Mouse (Mus musculus) forebrain, embryonic 10.5 days (tissue): Measurements from ENCODE around the gene Fibp. TPM values are rescaled to one million over a fixed set of nuclear protein-coding genes. Genes with fewer than 3 reads are reported as not detected.

Experiments
- DNase-seq: peaks from one replicate; pipeline ENCODE4 v3.0.0-alpha.2; 2017; ENCODE audit warnings: low spot score; ENCODE audit errors: extremely low spot score
- H3K27ac ChIP-seq: fragments of 300-500 bp; sonication (generic); 2 replicates; pipeline ENCODE4 v1.5.1; 2016; ENCODE audit warnings: mild to moderate bottlenecking
- H3K27me3 ChIP-seq: fragments of 300-500 bp; sonication (generic); 2 replicates; pipeline ENCODE4 v1.6.1; 2016; ENCODE audit warnings: mild to moderate bottlenecking; ENCODE audit not compliant: poor library complexity, severe bottlenecking
- H3K36me3 ChIP-seq: fragments of 300-500 bp; sonication (generic); replicated peaks from 2 replicates; pipeline ENCODE4 v1.6.1; 2016; ENCODE audit warnings: mild to moderate bottlenecking, moderate library complexity
- H3K4me1 ChIP-seq: fragments of 300-500 bp; sonication (generic); 2 replicates; pipeline ENCODE4 v1.6.1; 2016
- H3K4me3 ChIP-seq: fragments of 300-500 bp; sonication (generic); 2 replicates; pipeline ENCODE4 v1.5.1; 2016; ENCODE audit warnings: mild to moderate bottlenecking, moderate library complexity
- H3K9me3 ChIP-seq: fragments of 300-500 bp; sonication (generic); 2 replicates; pipeline ENCODE4 v1.6.1; 2016; ENCODE audit warnings: mild to moderate bottlenecking, moderate library complexity
- WGBS: fragments of 180-500 bp; shearing (Covaris S2); methylation state at CpG from one replicate; pipeline ENCODE4 v1.1.7; 2016; 5-methylcytosine and 5-hydroxymethylcytosine counted together
- polyA plus RNA-seq: library from polyadenylated mRNA; unstranded; fragments of >200 nt; fragmentation: Nextera tagmentation; extraction: Ambion mirVana; gene quantifications from 2 replicates; pipeline ENCODE4 v1.2.1, GENCODE M21; 2016

The Fibp gene
- 93.1 TPM in 2 replicates for polyA plus RNA-seq

DNA sequence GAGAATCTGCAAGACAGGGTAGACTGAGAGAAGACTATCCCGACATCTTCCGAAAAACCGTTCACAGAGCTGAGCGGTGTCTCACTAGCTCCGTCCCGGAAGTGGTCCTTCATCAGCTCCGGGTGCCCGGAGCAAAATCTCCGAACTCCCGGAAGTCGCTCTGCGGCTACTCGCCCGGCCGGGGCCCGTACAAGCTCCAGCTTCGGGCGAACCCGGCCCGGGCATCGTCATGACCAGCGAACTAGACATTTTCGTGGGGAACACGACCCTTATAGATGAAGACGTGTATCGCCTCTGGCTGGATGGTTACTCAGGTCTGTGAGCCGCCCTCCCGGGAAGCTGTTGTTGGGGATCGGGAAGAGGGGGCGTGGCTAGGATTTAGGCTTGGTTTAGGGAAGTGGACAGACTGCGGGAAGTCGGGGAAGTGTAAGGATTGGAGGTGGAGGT lies at the start of gene Fibp:
Gene Fibp, plus strand, starts transcription at position 151 of the 447 bp plus-strand sequence.
- peaks cover 56% of the 10 kb centered on the region for H3K4me1 ChIP-seq
- H3K27ac ChIP-seq = peak within 1 kb of the TSS; percentile 90
- peak; percentile 92 for DNase-seq
- H3K36me3 ChIP-seq = peaks cover 35% of the 10 kb centered on the region
- H3K9me3 ChIP-seq = no peaks in the 10 kb centered on the region
- H3K27me3 ChIP-seq = peaks cover 19% of the 10 kb centered on the region
- peak within 1 kb of the TSS; percentile 86 for H3K4me3 ChIP-seq
- WGBS = under 1% methylated on average over 32 of the region's 32 CpGs

GRCm38 (mm10) chr19:5410641-5411040 lies 49.8 kb upstream of the Fibp start:
- H3K4me3 ChIP-seq = no peak overlapping the region
- peaks cover 20% of the 10 kb centered on the region for H3K4me1 ChIP-seq
- no peak overlapping the region for H3K27ac ChIP-seq
- H3K27me3 ChIP-seq = no peaks in the 10 kb centered on the region
- H3K9me3 ChIP-seq = no peaks in the 10 kb centered on the region
- 83% methylated on average over 5 of the region's 5 CpGs for WGBS
- DNase-seq = no peak
- no peaks in the 10 kb centered on the region for H3K36me3 ChIP-seq

DNA sequence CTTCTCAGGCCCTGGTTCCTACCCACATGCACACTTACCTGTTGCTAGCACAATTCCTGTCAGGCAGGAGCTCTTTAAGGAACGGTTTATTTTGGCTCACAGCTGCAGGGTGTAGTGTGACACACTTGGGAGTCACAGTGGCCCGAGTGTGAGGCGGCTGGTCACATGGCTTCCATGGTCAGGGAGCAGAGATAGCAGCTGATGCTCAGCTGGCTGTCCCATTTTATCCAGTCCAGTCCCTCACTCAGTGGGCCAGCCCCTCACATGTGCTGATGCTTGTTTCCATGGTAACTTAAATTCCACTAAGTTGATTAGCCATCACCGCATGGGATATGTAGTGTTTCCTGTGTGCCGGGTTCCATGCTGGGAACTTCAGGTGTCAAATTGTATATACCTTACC lies 48.5 kb upstream of the Fibp start:
- Histone ChIP-seq H3K4me3 (no peak overlapping the region), H3K27me3 (no peaks in the 10 kb centered on the region), H3K27ac (no peak overlapping the region), H3K4me1 (peaks cover 15% of the 10 kb centered on the region), H3K9me3 (no peaks in the 10 kb centered on the region), H3K36me3 (no peaks in the 10 kb centered on the region; the same call in 1 of the 2 replicates)
- WGBS = 78% methylated on average over 5 of the region's 5 CpGs
- DNase-seq = no peak

- Histone ChIP-seq H3K27ac (no peak overlapping the region), H3K4me3 (peak overlapping the region; percentile 12; the same call in 1 of the 2 replicates), H3K27me3 (no peaks in the 10 kb centered on the region), H3K4me1 (peaks cover 3% of the 10 kb centered on the region; the same call in 1 of the 2 replicates), H3K9me3 (no peaks in the 10 kb centered on the region), H3K36me3 (peaks cover 13% of the 10 kb centered on the region)
- WGBS = 82% methylated on average over 4 of the region's 4 CpGs
- no peak for DNase-seq
Observed at GRCm38 (mm10) chr19:5413840-5414239, 46.6 kb upstream of the Fibp start.

GRCm38 (mm10) chr19:5414534-5414957 lies 45.9 kb upstream of the Fibp start:
- no peaks in the 10 kb centered on the region for H3K9me3 ChIP-seq
- no peak overlapping the region for H3K27ac ChIP-seq
- no peaks in the 10 kb centered on the region for H3K27me3 ChIP-seq
- no peak overlapping the region for H3K4me3 ChIP-seq
- peaks cover 3% of the 10 kb centered on the region; the same call in 1 of the 2 replicates for H3K4me1 ChIP-seq
- WGBS = 71% methylated on average over 2 of the region's 2 CpGs
- H3K36me3 ChIP-seq = peaks cover 15% of the 10 kb centered on the region
- no peak for DNase-seq

DNA sequence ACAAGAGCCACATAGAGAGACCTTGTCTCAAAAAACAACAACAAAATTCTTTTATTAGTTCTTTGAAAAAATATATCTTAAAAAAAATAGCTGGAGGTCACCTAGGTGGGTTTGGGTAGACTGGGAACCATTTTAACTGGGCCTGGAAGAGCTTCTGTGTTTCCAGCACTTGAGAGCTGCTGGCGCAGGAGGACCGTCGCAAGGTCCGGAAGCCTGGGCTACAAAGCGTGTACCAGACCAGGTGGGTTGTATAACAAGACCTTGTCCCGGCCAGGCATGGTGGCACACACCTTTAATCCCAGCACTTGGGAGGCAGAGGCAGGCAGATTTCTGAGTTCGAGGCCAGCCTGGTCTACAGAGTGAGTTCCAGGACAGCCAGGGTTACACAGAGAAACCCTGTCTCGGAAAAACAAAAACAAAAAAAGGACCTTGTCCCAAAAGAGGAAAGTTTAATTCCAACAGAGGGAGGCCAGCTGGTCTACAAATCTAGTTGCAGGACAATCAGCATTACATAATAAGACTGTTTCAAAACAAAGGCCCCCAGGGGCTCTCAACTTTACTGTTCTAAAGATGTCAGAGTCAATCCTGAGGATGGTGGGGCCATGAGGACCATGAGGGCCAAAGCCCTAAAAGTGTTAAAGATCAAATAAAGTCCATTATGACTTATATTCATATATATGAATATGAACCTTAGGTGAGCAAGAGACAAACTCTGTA lies 41.5 kb upstream of the Fibp start:
- Histone ChIP-seq H3K27ac (no peak overlapping the region), H3K4me3 (no peak overlapping the region), H3K36me3 (peaks cover 55% of the 10 kb centered on the region), H3K9me3 (no peaks in the 10 kb centered on the region), H3K27me3 (no peaks in the 10 kb centered on the region), H3K4me1 (peaks cover 20% of the 10 kb centered on the region)
- WGBS = 96% methylated on average over 8 of the region's 8 CpGs
- no peak for DNase-seq

DNA sequence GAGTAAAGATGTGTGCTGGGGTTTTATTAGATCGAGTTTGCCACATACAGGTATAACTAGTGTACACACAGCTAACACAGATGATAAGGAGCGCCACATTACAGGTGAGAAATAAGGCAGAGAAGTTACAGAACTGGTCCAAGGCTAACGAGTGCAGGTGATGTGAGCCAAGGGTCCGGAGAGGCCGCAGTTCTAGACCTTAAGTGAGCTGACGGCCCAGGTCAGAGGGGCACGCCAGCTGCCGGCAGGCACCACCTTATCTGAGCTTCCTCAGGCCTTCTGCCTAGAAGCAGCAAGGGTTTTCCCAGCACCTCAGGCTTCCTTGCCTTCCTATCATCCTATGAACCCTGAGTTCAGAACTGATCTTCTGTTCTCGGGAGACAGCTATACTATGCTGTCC lies 40.8 kb upstream of the Fibp start:
- H3K9me3 ChIP-seq = no peaks in the 10 kb centered on the region
- peaks cover 55% of the 10 kb centered on the region for H3K36me3 ChIP-seq
- H3K4me1 ChIP-seq = peaks cover 24% of the 10 kb centered on the region
- no peak overlapping the region for H3K4me3 ChIP-seq
- H3K27me3 ChIP-seq = no peaks in the 10 kb centered on the region
- WGBS = 89% methylated on average over 9 of the region's 9 CpGs
- DNase-seq = no peak
- no peak overlapping the region for H3K27ac ChIP-seq

DNA sequence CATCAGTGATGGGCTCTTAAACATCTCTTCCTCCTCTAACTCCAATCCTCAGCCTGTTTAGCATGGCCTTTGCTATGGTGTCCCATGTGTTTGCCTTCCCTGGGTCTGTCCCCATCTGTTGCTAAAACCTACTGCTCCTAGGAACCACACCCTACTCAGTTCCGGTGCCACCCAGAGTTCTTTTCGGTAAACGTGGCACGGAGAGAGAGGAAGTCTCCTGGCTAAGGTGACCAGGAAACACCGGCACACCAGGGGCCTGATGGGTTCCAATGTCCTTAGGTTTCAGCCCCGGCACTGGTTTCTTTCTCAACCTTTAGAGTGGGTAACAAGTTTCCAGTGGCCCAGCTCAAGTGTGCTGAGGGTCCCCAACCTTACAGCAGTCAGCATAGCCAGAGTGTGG lies 39.8 kb upstream of the Fibp start:
- Histone ChIP-seq H3K27ac (no peak overlapping the region), H3K4me3 (no peak overlapping the region), H3K4me1 (peaks cover 28% of the 10 kb centered on the region), H3K27me3 (no peaks in the 10 kb centered on the region), H3K9me3 (no peaks in the 10 kb centered on the region), H3K36me3 (peaks cover 55% of the 10 kb centered on the region)
- 94% methylated on average over 6 of the region's 6 CpGs for WGBS
- DNase-seq = no peak

- Histone ChIP-seq H3K4me3 (no peak overlapping the region), H3K27ac (no peak overlapping the region), H3K9me3 (no peaks in the 10 kb centered on the region), H3K36me3 (peaks cover 65% of the 10 kb centered on the region), H3K4me1 (peaks cover 40% of the 10 kb centered on the region), H3K27me3 (no peaks in the 10 kb centered on the region)
- WGBS = 93% methylated on average over 5 of the region's 5 CpGs
- DNase-seq = no peak
Observed at GRCm38 (mm10) chr19:5421784-5422183, 38.6 kb upstream of the Fibp start.

DNA sequence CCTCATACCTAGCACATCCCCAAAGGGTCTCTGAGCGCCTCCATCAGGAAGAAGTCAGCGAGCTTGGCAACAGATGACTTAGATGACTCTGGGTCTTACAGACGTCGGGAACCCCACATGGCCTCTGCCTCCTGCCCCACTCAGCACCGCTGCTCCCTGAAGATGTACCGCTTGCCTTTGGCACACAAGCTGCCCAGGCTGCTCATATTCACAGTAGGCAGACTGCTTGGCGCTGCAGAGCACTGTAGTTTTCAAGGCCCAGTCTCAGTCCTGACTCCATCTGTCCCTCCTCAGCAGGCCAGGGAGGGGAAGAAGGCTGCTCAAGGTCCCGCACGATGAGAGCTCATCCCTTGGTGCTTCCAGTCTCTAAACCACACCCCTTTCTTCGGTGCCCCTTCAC lies 38.1 kb upstream of the Fibp start:
- H3K27ac ChIP-seq = no peak overlapping the region
- WGBS = 89% methylated on average over 10 of the region's 10 CpGs
- no peaks in the 10 kb centered on the region for H3K9me3 ChIP-seq
- H3K36me3 ChIP-seq = peaks cover 67% of the 10 kb centered on the region
- DNase-seq = no peak
- H3K4me1 ChIP-seq = peaks cover 42% of the 10 kb centered on the region
- H3K4me3 ChIP-seq = peak overlapping the region; percentile 14; the same call in 1 of the 2 replicates
- H3K27me3 ChIP-seq = no peaks in the 10 kb centered on the region

GRCm38 (mm10) chr19:5422895-5423443 lies 37.4 kb upstream of the Fibp start:
- no peak for DNase-seq
- 81% methylated on average over 9 of the region's 9 CpGs for WGBS
- peak overlapping the region; percentile 86; the same call in 1 of the 2 replicates for H3K4me3 ChIP-seq
- no peak overlapping the region for H3K27ac ChIP-seq
- H3K36me3 ChIP-seq = peaks cover 67% of the 10 kb centered on the region
- no peaks in the 10 kb centered on the region for H3K27me3 ChIP-seq
- H3K4me1 ChIP-seq = peaks cover 44% of the 10 kb centered on the region
- H3K9me3 ChIP-seq = no peaks in the 10 kb centered on the region

DNA sequence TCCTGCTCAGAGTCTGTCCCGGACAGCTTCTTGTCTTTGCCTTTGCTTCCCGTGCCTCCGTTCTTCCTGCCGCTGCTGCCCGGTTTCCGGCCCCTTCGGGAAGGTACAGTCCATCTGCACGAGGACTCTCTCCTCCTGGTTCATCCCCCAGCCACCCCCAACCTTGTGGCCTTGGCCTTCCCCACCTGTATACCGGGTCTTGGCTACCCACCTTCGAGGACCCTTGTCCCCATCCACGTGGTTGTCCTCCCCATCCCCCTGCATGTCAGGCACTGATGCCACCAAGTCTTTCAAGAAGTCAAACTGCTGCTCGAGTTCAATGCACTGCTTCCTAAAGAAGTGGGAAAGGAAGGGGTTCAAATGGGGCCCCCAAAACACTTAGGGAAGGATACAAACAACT lies 36.9 kb upstream of the Fibp start:
- H3K9me3 ChIP-seq = no peaks in the 10 kb centered on the region
- WGBS = 71% methylated on average over 12 of the region's 12 CpGs
- H3K4me1 ChIP-seq = peaks cover 46% of the 10 kb centered on the region
- H3K27me3 ChIP-seq = no peaks in the 10 kb centered on the region
- peak overlapping the region; percentile 86 for H3K4me3 ChIP-seq
- H3K27ac ChIP-seq = peak overlapping the region; percentile 97
- DNase-seq = no peak
- peaks cover 68% of the 10 kb centered on the region for H3K36me3 ChIP-seq

DNA sequence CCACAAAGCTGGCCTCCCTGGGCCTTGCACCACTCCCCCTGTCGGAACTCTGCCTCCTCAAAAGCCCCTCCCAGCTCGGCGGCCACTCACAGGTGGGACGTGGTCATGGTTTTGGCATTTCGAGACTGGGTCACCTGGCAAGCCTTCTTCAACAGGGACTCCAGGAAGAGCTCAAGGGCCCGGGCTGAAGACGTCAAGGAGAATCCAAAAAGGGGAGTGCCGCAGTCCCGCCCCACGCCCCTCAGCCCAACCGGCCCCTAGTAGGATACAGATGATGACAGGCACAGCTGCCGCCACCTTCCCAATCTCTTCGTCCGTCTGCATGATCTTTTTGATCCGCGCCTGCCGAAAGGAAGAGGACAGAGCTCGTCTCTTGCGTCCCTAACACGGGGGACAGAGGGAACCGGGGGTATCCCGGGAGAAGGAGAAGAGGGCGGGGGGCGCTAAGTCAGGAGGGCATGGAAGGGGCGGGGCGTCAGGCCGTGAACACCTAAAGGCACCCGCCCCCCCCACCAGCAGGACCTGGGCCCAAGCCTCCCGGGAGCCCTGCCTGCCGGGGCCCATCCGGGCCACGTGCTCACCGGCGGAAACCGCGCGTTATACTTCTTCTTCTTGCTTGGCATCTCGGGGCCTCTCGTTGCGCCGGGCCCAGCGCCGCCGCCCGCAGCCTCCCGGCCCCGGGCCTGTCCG lies 36.2 kb upstream of the Fibp start:
- H3K36me3 ChIP-seq = peaks cover 72% of the 10 kb centered on the region
- DNase-seq = no peak
- under 1% methylated on average over 48 of the region's 48 CpGs for WGBS

More for the DNA sequence above, 36.2 kb upstream of the Fibp start:
- peak overlapping the region; percentile 97 for H3K27ac ChIP-seq
- H3K27me3 ChIP-seq = no peaks in the 10 kb centered on the region
- H3K4me3 ChIP-seq = peak overlapping the region; percentile 86
- H3K9me3 ChIP-seq = no peaks in the 10 kb centered on the region
- H3K4me1 ChIP-seq = peaks cover 46% of the 10 kb centered on the region
